ENCODE assay signal across 13 mouse cellular contexts in the genomic region with DNA sequence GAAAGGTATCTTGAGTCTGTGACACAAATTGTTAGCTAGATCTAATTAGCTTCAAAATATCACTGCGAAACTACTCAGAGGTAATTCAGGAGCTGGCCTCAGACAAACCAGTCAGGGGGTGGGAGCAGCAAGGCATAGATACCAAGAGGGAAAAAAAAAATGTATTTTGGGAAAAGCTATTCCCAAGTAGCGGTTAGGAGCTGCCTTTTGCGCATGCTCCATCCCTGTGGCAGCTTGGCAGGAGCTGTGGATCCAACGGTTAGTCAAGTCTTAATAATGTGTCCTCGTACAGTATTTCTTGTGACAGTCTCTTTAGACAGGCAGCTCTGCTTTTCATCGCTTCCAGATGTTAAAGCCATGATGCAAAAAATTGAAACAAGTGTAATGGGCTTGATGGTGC.
DNase-seq lines count a peak whose midpoint lies in the region; ATAC-seq lines count a peak whose summit lies in the region.
"Had no signal": no experiment of that assay in that cellular context is flagged by ENCODE, and none has a peak within 500 bp of the region (broad histone marks: within the 10 kb centered on the region; RNA-seq: fewer than 3 reads in every experiment).

No protein-coding gene starts in this region.

- ATAC-seq in erythroblast, adult 5-6 weeks (replicated peaks; ENCODE audit: low FRiP score, poor library complexity, severe bottlenecking): no peak
- ATAC-seq: CD4-positive, CD25-positive, alpha-beta regulatory T cell, adult 4 months; liver, postnatal 0 days had no signal

- DNase-seq in layer of hippocampus, adult 11-12 months (ENCODE audit: low spot score): peak; percentile 16
- no peak for DNase-seq in layer of hippocampus, postnatal 14 days (ENCODE audit: low spot score in 2 of 2)
- peak; percentile 72 for DNase-seq in brain, adult 2 months (ENCODE audit: low read depth, low spot score)
- peak; percentile 8 for DNase-seq in brain, embryonic 18.5 days (ENCODE audit: low read depth, low spot score)
- DNase-seq in left cerebral cortex, postnatal 36 days (ENCODE audit: low spot score in 2 of 2): peak; percentile 40 to 41
- no peak for DNase-seq in testis, postnatal 10 days (ENCODE audit: low spot score)
- DNase-seq: cerebellum, adult 9-11 months; gastrocnemius, postnatal 25 days; kidney, adult 11 months; kidney, postnatal 25 days; liver, postnatal 0 days had no signal

- intact Hi-C loops in left cerebral cortex, postnatal 36 days (cut with DNase I): no loop called here

Comparison
In these comparisons a context has a peak if more than half of its experiments do, and no peak if none do; other contexts are left out.
1. DNase-seq: peak in layer of hippocampus, adult 11-12 months (single experiment), brain, adult 2 months (single experiment), brain, embryonic 18.5 days (single experiment) and left cerebral cortex, postnatal 36 days (2 of 2); none in layer of hippocampus, postnatal 14 days (0 of 2) and testis, postnatal 10 days (single experiment).